Mouse (Mus musculus) embryo, embryonic 10.5 days (tissue): Measurements from ENCODE around the gene Spats2l.
A peak's percentile ranks its signal among the peaks of the same experiment; 100 is the strongest.

Source experiments
- DNase-seq: peaks from one replicate; pipeline ENCODE4 v3.0.0-alpha.2; 2015; ENCODE audit warnings: low spot score

Spats2l gene

DNA sequence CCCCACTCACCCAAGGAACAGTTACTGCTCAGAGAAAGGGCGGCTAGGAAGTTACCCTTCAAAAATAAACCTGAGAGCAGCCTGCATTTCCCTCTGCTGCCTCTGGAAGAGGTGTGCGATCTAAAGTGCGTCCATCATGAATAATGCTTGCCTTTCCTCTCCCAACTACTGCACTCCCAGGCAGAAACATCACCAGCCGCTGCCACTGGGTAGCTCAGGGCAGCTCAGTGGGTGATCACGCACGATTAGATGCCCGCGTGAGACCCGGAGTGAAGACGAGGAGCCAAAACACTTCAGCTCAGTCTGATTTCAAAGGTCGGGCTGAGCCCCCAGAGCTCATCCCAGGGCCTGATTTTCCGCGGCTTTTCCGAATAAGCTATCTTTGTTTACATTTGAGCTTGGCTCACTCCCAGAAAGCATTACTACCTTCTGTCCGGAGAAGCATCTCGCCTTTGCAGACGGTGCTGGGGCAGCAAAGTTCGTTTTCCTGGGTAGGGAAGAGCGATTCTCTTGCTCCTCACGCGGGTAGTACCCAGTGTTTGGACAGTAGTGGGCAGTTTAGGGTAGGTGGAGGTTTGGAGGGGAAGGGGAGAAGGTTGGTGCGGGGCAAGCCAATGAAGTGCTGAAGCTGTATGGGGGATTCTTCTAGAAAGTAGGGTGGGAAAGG, at the start of gene Spats2l:
Gene Spats2l, plus strand, starts transcription at position 162 of the 667 bp plus-strand sequence.
- peak; percentile 78 for DNase-seq

DNA sequence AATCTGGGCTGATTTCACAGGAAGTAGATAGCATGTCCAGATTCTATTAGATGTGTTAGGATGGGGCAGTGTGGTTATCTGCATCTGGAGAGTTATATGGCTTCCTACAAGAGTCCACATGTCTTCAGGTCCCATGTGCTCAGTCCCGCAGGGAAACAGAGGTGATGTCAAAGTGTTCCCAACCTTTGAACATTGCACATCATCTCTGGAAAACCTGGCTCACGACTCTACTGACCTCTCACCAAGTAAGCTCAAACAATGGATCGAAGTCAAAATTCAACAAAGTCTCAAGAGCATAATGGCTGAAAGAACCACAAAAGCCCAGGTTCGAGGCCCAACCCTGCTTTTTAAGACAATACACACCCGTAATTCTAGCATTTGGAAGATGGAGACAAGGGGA, 48.7 kb upstream of the Spats2l start:
- no peak for DNase-seq

DNA sequence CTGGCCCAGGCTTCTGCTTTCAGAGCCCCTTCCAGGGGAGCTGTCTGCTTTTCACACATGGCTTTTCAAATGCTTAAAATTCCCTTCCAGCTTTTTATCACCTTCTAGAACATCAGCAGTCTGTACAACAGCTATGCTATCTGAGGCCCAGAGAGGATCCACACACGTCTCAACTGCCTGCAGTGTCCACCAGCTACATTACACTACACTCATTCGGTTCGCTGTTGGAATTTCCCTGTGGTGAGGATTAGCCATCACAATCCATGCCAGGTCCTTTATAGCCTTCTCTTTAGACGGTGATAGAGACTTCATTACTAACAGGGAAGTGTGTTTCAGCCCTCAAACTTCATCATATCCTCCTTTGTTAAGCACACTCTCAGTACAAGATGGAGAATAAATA, 38.1 kb upstream of the Spats2l start:
- no peak for DNase-seq

DNA sequence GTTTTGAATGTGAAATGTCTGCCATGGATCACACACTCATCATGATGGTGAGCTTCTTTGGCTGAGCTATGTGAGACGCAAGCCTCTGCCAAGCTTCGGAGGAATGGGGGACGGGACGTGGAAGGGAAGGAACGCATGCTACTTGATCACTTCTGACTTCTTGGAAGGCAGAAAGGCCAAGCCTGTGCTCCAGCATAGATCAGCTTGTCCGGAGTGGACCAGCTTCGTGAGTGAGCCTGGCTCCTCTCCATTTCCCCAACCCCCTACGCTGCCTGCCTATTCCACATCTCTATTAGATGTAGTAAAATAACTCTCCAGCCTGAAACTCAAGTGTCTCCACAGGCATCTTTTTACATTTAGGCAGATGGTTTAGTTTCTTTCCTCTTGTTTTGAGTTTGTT, 32.2 kb upstream of the Spats2l start:
- DNase-seq, result no peak

DNA sequence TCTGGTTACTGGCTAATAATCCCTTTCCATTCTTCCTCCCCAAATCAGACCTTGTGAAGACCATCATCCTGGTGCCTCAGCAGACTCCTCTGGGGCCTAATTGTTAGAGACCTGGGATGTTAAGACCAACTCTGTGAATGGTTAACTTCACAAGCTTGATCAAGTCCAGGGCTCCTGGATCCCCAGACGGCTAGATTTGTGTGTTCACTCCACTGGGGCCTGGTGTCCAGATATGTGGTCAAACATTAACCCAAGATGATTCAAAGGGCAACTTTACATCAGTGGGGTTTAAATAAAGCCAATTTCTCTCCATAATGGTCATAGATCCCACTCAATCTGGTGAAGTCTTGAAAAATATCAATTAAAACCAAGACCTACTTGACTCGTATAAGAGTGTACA, 31.7 kb upstream of the Spats2l start:
- no peak for DNase-seq

DNA sequence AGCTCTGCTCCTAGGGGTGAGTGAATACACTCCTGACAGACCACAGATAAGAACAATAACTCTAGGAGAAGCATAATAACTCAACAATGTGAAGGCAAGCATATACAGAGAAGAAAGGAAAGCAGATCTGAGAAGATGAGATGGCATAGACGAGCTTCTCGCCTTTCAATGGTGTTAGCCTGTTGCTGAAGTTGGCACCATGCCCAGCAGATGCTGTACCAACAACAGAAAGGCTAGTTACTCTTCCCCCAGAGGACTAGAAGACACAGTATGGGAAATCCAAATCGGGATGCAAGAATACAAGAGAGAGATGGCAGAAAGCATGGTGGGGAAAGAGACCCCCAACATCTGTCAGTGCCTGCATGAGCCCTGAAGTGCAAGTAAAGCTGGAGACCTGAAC, 22.2 kb upstream of the Spats2l start:
- no peak for DNase-seq

DNA sequence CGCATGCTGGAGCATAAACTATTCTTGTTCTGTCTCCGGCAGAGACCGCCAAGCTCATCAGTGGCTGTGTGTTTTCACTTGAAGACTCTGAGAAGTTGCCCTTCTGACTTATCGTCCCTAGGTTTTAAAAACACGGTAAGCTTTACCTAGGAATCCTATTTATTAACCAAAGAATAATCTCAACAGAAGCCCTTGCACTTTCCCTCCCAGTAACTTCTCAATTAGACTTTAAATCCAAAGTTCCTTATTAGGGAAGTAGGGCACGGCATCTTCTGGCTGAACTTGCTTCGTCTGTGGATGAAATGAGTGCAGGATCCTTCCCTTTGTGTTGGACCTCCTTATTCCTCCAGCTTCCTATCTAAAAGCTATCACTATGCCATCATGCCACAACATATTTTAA, 7.6 kb upstream of the Spats2l start:
- DNase-seq, result no peak

DNA sequence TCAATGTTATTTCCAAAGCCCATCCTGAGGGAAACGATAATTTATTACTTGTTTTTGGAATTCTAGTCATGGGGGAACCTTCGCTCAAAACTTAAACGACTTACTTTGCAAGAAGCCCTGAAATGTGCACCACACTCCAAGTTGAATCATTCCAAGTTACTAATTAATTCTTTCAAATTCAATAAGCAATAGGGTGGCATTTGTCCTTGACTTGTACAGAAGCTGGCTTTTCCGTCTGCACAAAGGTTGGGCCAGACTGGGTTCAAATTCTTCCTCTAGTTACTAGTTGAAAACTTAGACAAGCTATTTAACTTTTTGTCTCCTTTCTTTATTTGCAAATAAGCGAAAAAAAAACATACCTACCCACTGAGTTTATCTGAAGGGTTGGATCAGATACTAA, 636 bp upstream of the Spats2l start:
- no peak for DNase-seq

DNA sequence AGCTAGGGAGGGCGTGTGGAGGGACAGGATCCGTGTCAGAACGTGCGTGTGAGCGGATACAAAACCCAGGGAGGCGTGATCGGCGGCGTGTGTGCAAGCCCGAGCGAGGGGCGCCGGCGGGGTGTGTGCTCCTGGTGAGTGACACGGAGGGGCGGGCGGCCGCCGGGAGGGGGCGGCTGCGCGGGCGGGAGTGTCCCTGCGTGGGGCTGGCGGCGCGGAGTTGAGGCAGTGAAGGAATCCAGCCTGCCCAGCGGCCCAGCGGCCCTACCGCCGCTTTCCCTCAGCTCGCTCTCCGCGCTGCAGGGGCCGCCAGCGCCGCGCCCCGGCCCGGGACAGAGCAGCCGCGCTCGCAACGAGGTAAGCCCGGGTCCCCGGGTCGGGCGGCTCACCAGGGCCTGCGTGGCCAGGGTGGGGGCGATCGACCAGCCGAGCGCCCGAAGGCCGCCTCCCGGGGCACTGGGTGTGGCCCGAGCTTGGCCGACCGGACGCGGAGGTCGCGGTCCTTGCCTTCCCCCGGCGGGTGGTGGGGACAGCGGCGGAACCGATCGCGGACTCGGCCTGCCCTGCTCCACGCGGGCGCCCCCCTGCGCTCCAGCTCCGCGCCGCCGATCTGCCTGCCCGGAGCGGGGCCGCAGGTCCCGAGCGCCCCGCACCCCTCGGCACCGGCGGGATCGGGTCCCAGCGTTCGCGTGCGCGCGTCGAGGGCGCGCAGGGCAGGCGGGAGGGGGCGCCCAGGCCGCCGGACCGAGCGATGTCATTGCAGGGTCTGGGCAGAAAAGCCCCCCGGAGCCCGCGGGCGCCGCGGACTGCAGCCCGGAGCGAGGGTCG, 920 bp downstream of the Spats2l start:
- DNase-seq, result peak; percentile 71

DNA sequence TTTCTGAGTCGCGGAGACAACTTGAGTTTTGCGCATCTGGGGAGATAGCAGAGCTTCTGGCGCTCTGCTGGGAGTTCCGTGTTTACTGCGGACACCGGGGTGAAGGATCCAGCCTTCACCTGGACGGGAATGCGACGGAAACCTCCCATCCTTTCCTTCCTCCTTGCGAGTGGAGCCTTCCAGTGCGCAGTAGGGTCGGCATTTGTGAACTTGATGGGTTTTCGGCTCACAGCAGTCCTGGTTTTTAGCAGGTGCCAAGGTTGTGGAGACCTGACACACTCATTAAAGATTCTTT, 1.5 kb downstream of the Spats2l start:
- DNase-seq, result peak; percentile 63

DNA sequence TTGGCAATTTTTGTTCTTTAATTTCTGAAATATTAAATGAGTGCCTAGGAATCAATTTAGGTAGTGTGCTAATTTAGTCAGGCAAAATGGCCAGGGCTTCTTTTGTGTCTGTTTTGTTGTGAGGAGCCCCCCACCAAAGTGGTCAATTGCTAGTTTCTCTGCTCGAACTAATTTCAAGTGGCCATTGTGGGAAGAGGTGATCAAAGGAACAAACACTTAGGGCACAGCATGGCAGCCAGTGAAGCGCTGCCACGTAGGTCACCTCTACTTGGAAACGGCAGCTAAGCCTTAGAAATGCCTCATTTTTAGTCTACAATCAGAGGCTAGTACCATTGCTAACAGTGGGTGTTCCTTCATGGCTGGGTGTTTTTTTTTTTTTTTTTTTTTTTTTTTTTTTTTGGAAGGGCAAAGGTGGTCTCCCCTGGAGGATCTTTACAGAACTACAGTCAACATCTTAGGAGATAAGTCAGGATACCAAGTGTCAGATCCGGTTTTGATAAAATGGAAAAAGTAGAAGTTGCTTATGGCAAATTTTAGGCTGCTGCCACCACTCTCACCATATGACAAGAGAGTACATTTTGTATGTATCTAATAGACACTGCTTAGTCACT, 2.8 kb downstream of the Spats2l start:
- peak; percentile 40 for DNase-seq

DNA sequence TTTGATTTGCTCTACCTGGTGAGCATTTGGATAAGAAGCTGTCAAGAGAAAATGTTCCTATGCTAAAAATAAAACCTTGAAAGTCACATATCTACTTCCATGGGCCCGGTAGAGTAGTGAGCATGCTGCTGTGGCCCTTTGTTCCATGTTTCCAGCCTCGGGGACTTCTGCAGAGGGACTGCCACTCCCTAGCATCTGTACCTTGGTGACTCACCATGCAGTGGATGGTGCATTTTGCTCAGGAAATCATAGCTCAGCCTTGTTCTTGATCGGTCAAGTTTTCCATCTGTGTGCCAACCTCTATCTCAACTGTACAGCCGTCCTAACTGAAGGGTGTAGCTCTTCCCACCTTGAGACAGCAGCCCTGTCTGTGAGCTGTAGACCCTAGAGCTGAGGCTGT, 10.3 kb downstream of the Spats2l start:
- no peak for DNase-seq

DNA sequence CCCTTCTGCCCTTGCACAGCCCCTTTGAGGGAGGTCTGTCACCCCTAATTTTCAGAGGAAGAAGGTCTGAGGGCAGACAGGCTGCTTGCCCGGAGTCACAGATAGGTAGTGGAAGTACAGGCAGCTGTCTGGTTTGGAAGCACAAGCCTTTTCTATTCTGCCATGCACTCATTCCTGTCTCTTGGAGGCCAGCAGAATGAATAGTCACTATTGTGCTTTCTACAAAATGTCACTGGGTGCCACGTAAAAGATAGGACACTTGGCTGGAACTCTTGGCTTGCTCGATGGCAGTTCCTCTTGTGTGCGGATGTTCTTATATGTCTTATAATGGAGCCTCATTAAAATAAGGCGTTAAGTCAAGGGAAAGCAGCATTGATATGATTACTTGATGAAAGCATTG, 15.9 kb downstream of the Spats2l start:
- no peak for DNase-seq

DNA sequence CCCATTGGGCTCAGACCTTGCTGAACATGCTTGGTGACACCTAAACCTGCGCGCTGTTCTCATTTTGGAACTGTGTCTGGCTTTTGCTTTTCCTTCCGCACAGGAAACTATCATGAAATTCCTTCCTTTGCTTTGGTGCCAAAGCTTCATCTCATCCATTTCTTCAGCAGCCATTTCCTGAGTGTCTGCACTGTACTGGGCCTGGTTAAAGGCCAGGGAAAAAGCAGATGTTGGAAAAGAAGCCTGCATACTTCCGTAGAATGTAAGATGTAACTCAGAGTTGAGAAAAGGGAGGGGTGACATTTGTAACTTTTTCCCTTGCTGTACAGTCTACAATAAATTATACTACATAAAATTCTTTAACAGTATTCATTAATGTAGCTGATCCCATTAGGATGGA, 18.2 kb downstream of the Spats2l start:
- DNase-seq, result no peak

DNA sequence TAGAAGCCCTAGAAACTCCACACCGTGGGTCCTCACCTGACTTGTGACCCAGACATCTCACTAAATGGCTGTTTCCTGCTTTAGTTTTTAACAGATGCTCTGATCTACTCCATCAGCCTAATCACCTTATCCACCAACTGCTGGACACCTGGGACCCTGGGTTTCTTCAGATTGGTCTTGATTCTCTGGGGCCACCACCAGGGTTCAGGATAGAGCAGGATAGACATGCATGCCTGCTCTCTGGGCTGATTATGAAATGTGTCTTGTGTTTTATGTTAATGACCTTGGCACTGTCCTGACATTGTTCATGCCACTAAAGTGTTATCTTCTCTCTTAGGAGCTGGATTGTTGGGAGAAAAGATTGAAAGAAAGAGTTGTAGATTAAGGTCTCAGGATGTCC, 21.9 kb downstream of the Spats2l start:
- no peak for DNase-seq

DNA sequence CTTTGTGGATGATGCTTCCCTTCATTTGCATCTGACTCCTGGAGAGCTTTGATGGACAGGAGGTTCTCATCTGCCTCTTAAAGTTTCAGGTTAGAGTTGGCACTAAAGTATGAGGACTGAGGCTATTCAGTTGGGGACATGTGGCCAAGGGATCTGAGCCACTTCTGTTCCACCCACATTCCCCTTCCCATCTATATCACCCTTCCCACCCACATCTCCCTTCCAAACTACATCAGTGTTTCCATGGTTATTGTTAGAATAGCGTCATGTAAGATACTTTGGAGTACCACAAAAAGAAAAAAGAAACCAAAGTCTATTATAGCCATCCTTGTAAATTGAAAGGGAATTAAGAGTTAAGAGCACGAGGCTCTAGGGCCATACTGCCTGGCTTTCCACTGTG, 25.4 kb downstream of the Spats2l start:
- DNase-seq, result no peak

DNA sequence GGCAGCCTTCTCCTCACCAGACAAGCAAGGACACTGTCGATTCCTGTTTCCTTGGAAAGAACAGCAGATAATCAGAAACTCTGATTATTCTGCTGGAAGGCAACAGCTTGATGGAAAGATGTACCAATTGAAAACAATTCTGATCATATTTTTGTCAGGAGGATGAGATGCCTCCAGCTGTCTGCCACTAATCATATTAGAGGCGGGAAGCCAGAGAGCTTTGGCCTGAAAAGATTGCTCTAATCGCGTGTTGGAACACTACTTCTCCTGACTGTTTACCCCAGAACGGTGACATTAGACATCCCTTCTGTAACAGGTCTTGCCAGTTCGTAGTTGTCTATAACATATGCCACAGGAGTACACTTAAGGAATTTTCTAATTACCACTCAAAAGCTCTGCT, 26.9 kb downstream of the Spats2l start:
- DNase-seq, result no peak

DNA sequence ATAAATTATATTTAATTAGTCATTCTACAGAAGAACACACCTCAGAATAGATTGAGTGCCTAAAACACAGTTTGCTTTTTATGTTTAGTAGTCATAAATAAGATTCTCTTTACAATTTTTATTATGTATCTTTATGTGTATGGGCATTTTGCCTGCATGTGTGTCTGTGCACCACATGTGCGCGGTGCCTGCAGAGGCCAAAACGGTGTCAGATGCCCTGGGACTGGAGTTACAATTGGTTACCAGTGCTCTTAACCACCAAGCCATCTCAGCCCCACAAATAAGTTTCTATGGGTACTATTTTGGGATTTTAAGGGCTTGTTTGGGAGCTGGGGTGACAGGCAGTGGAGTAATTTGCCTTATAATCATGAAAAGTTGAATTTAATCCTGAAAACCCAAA, 32.2 kb downstream of the Spats2l start:
- DNase-seq, result no peak

DNA sequence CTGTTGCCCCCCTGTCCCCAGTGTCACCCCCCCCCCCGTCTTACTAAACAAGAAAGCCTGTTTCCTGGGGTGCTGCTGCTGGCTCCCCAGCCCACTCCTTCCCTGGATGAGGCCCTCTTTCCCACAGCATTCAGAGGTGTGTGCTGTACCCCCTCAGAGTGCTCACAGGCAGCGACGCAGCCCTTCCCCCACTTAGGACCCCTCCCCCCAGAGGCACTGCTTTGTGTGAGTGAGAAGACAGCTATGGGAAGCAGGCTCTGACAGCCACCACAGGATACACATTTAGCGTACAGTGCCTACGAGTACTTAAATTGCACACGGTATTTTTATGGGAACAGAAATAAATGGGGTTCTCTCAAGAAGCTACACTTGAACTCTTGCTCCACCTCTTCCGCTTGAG, 33.9 kb downstream of the Spats2l start:
- DNase-seq, result peak; percentile 9

DNA sequence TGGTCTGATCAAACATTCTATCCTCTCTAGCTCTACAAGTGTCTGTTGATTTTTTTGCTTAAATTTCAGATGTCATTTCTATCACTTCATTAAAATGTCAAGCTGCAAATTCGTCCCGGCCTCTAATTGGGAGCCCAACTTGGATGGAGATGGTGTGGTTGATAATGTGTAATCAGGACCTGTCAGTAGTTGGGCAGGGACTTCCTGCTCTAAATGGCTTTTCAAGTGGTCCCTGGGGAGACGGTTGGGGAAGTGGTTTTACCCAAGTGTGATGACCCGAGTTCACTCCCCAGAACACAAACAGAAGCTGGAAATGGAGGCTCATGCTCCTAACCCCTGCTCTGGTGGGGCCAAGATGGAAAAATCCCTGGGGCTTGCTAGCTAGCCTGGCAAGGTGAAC, 36.3 kb downstream of the Spats2l start:
- no peak for DNase-seq

DNA sequence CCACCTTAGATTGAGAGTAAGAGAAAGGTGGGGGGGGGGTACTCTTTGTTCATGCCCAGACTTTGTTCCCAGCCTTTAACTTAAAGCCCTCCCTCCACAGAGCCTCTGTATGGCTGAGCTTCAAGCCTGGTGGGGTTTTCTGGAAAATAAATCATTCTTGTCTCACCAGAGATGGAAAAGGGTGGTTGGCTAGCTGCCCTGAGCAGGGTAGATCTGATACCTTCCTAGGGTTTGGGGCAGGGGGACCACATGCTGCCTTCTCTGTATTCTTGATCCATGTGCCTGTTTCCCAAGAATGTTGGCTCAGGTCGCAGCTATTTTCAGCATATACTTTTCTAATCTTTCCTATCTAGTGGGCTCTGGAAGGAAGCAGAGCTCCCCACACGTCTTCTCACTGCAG, 43.1 kb downstream of the Spats2l start:
- DNase-seq, result no peak

DNA sequence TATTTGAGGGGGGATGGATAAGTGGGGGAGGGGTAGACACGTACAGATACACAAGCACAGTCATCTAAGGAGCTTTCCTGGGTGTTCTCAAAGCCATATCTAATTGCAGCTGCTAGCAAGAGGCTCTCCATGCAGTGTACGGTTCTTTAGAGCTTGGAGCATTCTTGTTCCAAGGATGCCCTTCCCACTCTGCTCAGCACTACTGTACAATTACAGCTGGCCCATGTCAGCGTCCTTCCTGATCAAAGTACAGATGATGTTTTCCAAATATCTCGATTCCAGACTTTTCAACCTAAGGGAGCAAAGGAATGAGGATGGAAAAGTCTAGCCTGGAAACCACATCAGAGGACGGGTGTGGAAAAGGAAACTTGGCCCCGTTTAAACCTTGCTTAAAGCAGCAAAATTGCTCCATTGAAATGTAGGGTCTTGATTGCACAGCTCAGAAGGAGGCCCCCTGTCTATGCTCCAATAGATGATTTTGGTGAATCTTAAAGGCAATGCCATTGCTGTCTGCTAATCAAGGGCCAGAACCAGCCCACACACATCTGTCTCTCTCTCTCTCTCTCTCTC, 46.6 kb downstream of the Spats2l start:
- DNase-seq, result no peak
